In the genomic region with DNA sequence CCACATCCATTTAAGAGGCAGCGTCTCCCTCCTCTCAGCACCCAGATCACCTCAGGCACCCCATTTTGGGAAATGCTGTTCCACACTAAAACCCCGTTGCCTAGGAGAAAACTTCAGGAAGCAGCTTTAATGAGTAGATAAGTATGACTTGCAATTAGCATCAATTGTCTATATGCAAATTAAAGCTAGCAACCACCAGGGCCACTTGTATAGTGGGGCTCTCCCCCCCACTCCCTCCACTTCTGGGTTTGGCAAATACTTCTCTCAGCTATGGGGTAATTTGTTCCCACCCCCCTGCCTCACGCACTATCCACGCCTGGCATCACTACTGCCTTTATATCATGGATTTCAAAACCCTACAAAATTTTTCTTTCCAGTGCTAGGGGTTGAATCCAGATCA, we compare ENCODE assay signal across 35 mouse cellular contexts. TPM values are rescaled to one million over a fixed set of nuclear protein-coding genes. Genes with fewer than 3 reads are reported as not detected.
DNase-seq lines count a peak whose midpoint lies in the region; ATAC-seq and TF ChIP-seq lines count a peak whose summit lies in the region.
"Had no signal": no experiment of that assay in that cellular context is flagged by ENCODE, and none has a peak within 500 bp of the region (broad histone marks: within the 10 kb centered on the region; RNA-seq: fewer than 3 reads in every experiment).

No protein-coding gene starts in this region.

- no peaks in the 10 kb centered on the region for H3K27me3 ChIP-seq in hindbrain, postnatal 0 days (ENCODE audit: insufficient read depth, low read length)
- H3K27me3 ChIP-seq in hindbrain, embryonic 12.5 days, result no peaks in the 10 kb centered on the region
- H3K27me3 ChIP-seq in forebrain, postnatal 0 days (ENCODE audit: insufficient read depth, low read length), result no peaks in the 10 kb centered on the region
- H3K27me3 ChIP-seq: CH12.LX; embryonic facial prominence, embryonic 13.5 days; heart, embryonic 15.5 days; hindbrain, embryonic 13.5 days; intestine, embryonic 15.5 days; liver, embryonic 12.5 days; neural tube, embryonic 12.5 days had no signal

- H3K4me1 ChIP-seq in hindbrain, postnatal 0 days (ENCODE audit: insufficient read depth, low read length), result no peaks in the 10 kb centered on the region
- H3K4me1 ChIP-seq in hindbrain, embryonic 12.5 days, result peaks cover 15% of the 10 kb centered on the region
- H3K4me1 ChIP-seq in forebrain, postnatal 0 days (ENCODE audit: insufficient read depth), result peaks cover 10% of the 10 kb centered on the region
- H3K4me1 ChIP-seq: heart, embryonic 15.5 days; intestine, embryonic 15.5 days; neural tube, embryonic 12.5 days had no signal

- H3K4me2 ChIP-seq in hindbrain, postnatal 0 days (ENCODE audit: low read depth, low read length), result no peak overlapping the region
- H3K4me2 ChIP-seq in hindbrain, embryonic 12.5 days (replicated peaks), result no peak overlapping the region
- no peak overlapping the region for H3K4me2 ChIP-seq in forebrain, postnatal 0 days (ENCODE audit: low read depth)
- H3K4me2 ChIP-seq: embryonic facial prominence, embryonic 13.5 days; heart, embryonic 15.5 days; hindbrain, embryonic 13.5 days; intestine, embryonic 15.5 days; liver, embryonic 12.5 days; midbrain, embryonic 11.5 days; neural tube, embryonic 12.5 days had no signal

- H3K27ac ChIP-seq in hindbrain, postnatal 0 days, result peak overlapping the region; percentile 15; the same call in 1 of the 2 replicates
- H3K27ac ChIP-seq in hindbrain, embryonic 12.5 days, result no peak overlapping the region
- peak overlapping the region; percentile 79 for H3K27ac ChIP-seq in forebrain, postnatal 0 days (ENCODE audit: low read depth, low read length)
- H3K27ac ChIP-seq: embryonic facial prominence, embryonic 13.5 days; heart, embryonic 10.5 days; heart, embryonic 15.5 days; hindbrain, embryonic 13.5 days; intestine, embryonic 15.5 days; liver, embryonic 12.5 days; neural tube, embryonic 12.5 days; stomach, postnatal 0 days had no signal

- no peaks in the 10 kb centered on the region for H3K9me3 ChIP-seq in hindbrain, postnatal 0 days (ENCODE audit: low read length)
- no peaks in the 10 kb centered on the region for H3K9me3 ChIP-seq in hindbrain, embryonic 12.5 days (replicated peaks)
- no peaks in the 10 kb centered on the region for H3K9me3 ChIP-seq in forebrain, postnatal 0 days (ENCODE audit: low read length)
- H3K9me3 ChIP-seq: embryonic facial prominence, embryonic 13.5 days; heart, embryonic 10.5 days; heart, embryonic 15.5 days; hindbrain, embryonic 13.5 days; intestine, embryonic 15.5 days; liver, embryonic 12.5 days; neural tube, embryonic 12.5 days had no signal

- TF ChIP-seq CTCF in hindbrain, postnatal 0 days (IDR thresholded peaks at IDR 0.05; ENCODE audit: low read depth), result no peak
- no peak for TF ChIP-seq CTCF in brain, embryonic 14.5 days (IDR thresholded peaks at IDR 0.05; ENCODE audit: borderline replicate concordance, extremely low read depth, insufficient read depth, insufficient read length)
- no peak for TF ChIP-seq CTCF in forebrain, postnatal 0 days (IDR thresholded peaks at IDR 0.05; ENCODE audit: low read depth)

- 0 out of 2 replicates have a peak overlapping the region, but pooled peaks have one; percentile 13 for H3K9ac ChIP-seq in hindbrain, postnatal 0 days (replicated peaks; ENCODE audit: low read length)
- no peak overlapping the region for H3K9ac ChIP-seq in hindbrain, embryonic 12.5 days
- no peak overlapping the region for H3K9ac ChIP-seq in forebrain, postnatal 0 days
- H3K9ac ChIP-seq: embryonic facial prominence, embryonic 13.5 days; heart, embryonic 15.5 days; hindbrain, embryonic 13.5 days; intestine, embryonic 15.5 days; liver, embryonic 12.5 days; liver, postnatal 0 days; neural tube, embryonic 12.5 days had no signal

- peaks cover 21% of the 10 kb centered on the region for H3K36me3 ChIP-seq in hindbrain, postnatal 0 days (ENCODE audit: insufficient read depth, low read length)
- peaks cover 21% of the 10 kb centered on the region for H3K36me3 ChIP-seq in hindbrain, embryonic 12.5 days
- peaks cover 17% of the 10 kb centered on the region for H3K36me3 ChIP-seq in forebrain, postnatal 0 days (ENCODE audit: insufficient read depth)
- H3K36me3 ChIP-seq: heart, embryonic 15.5 days had no signal

- TF ChIP-seq POLR2A in brain, embryonic 14.5 days (IDR thresholded peaks at IDR 0.05; ENCODE audit: borderline replicate concordance, extremely low read depth, insufficient read depth, insufficient read length, poor library complexity, severe bottlenecking), result no peak

- H3K4me3 ChIP-seq in hindbrain, postnatal 0 days (ENCODE audit: low read length), result no peak overlapping the region
- H3K4me3 ChIP-seq in hindbrain, embryonic 12.5 days, result no peak overlapping the region
- H3K4me3 ChIP-seq in forebrain, postnatal 0 days (ENCODE audit: low read depth, low read length), result no peak overlapping the region
- H3K4me3 ChIP-seq: embryonic facial prominence, embryonic 13.5 days; heart, embryonic 10.5 days; heart, embryonic 15.5 days; hindbrain, embryonic 13.5 days; intestine, embryonic 15.5 days; liver, embryonic 12.5 days; neural tube, embryonic 12.5 days had no signal

- DNase-seq in hindbrain, postnatal 0 days (ENCODE audit: low spot score), result no peak
- peak; percentile 78 for DNase-seq in brain, adult 2 months (ENCODE audit: low read depth, low spot score)
- DNase-seq in brain, embryonic 14.5 days (ENCODE audit: low read depth), result peak; percentile 79
- DNase-seq in forebrain, postnatal 0 days, result peak; percentile 57
- DNase-seq in urinary bladder, adult 18-20 months (ENCODE audit: low spot score in 2 of 2), result no peak
- no peak for DNase-seq in cerebellum, postnatal 14 days
- DNase-seq: adrenal gland, adult 8-10 months; cerebellum, adult 11-12 months; cerebellum, adult 9-11 months; gastrocnemius, postnatal 14 days; kidney, adult 8-10 months; kidney, postnatal 10 days; layer of hippocampus, adult 9-11 months; left cerebral cortex, postnatal 4 days; liver, postnatal 0 days; lung, postnatal 36 days; right cerebral cortex, postnatal 4 days; thymus, adult 18-20 months; thymus, postnatal 25 days had no signal

- 43% methylated on average over 4 of the region's 4 CpGs for WGBS in hindbrain, postnatal 0 days
- 82% methylated on average over 4 of the region's 4 CpGs for WGBS in hindbrain, embryonic 12.5 days
- WGBS in forebrain, postnatal 0 days, result 15% methylated on average over 4 of the region's 4 CpGs

- no peak for ATAC-seq in hindbrain, postnatal 0 days
- no peak for ATAC-seq in hindbrain, embryonic 12.5 days (ENCODE audit: low FRiP score)
- peak; percentile 72 for ATAC-seq in forebrain, postnatal 0 days
- ATAC-seq: activated CD4-positive, CD25-positive, alpha-beta regulatory T cell, adult 4 months; intestine, embryonic 15.5 days; liver, embryonic 12.5 days; liver, postnatal 0 days; midbrain, embryonic 16.5 days had no signal

RNA-seq across cellular contexts. Expression of a gene that starts 41.8 kb away (rescaled TPM):
- total RNA-seq in hindbrain, postnatal 0 days (2014; rRNA removed), result 131 and 158 TPM in 2 replicates
- 105 and 111 TPM in 2 replicates for polyA plus RNA-seq in hindbrain, postnatal 0 days (2015; fragmentation: Nextera tagmentation; extraction: Ambion mirVana)
- polyA plus RNA-seq in hindbrain, embryonic 12.5 days (2016; fragmentation: Nextera tagmentation; extraction: Ambion mirVana), result 102 and 110 TPM in 2 replicates
- 111 and 157 TPM in 2 replicates for polyA plus RNA-seq in brain, embryonic 14.5 days (2012; rRNA removed)
- total RNA-seq in forebrain, postnatal 0 days (2014; rRNA removed), result 246 and 291 TPM in 2 replicates
- 243 and 248 TPM in 2 replicates for polyA plus RNA-seq in forebrain, postnatal 0 days (2015; fragmentation: Nextera tagmentation; extraction: Ambion mirVana)
- total RNA-seq: granulocyte monocyte progenitor cell, adult 5-6 weeks; megakaryocyte, adult 5-6 weeks had no signal
- polyA plus RNA-seq: activated CD4-positive, CD25-positive, alpha-beta regulatory T cell, adult 4 months had no signal

RNA-seq across cellular contexts. Expression of a gene that starts 56.4 kb away (rescaled TPM):
- 3.4 and 8.4 TPM in 2 replicates for total RNA-seq in hindbrain, postnatal 0 days (2014; rRNA removed)
- 3.2 and 3.4 TPM in 2 replicates for polyA plus RNA-seq in hindbrain, postnatal 0 days (2015; fragmentation: Nextera tagmentation; extraction: Ambion mirVana)
- polyA plus RNA-seq in hindbrain, embryonic 12.5 days (2016; fragmentation: Nextera tagmentation; extraction: Ambion mirVana), result 20.8 and 22.4 TPM in 2 replicates
- 5.0 and 8.7 TPM in 2 replicates for polyA plus RNA-seq in brain, embryonic 14.5 days (2012; rRNA removed)
- total RNA-seq in forebrain, postnatal 0 days (2014; rRNA removed), result 1.5 and 2.0 TPM in 2 replicates
- polyA plus RNA-seq in forebrain, postnatal 0 days (2015; fragmentation: Nextera tagmentation; extraction: Ambion mirVana), result 2.3 and 2.8 TPM in 2 replicates
- total RNA-seq: CH12.LX; common myeloid progenitor, adult 5-6 weeks; granulocyte monocyte progenitor cell, adult 5-6 weeks; megakaryocyte, adult 5-6 weeks had no signal
- polyA plus RNA-seq: activated CD4-positive, CD25-positive, alpha-beta regulatory T cell, adult 4 months had no signal

Comparison
In these comparisons a context has a peak if more than half of its experiments do, and no peak if none do; other contexts are left out.
1. DNase-seq: peak in brain, adult 2 months (single experiment), brain, embryonic 14.5 days (single experiment) and forebrain, postnatal 0 days (single experiment); none in hindbrain, postnatal 0 days (single experiment), urinary bladder, adult 18-20 months (0 of 2) and cerebellum, postnatal 14 days (0 of 2).